Mouse (Mus musculus) right cerebral cortex, postnatal 25 days (tissue): ENCODE measurements around the gene H1fx.
"Not testable (repeated sequence)": the region's sequence is repeated elsewhere in the genome, so short reads cannot be mapped to it uniquely, and the experiment has no call there.

Source experiments
- DNase-seq: peaks from one replicate; pipeline ENCODE4 v3.0.0; 2022

H1fx gene

DNA sequence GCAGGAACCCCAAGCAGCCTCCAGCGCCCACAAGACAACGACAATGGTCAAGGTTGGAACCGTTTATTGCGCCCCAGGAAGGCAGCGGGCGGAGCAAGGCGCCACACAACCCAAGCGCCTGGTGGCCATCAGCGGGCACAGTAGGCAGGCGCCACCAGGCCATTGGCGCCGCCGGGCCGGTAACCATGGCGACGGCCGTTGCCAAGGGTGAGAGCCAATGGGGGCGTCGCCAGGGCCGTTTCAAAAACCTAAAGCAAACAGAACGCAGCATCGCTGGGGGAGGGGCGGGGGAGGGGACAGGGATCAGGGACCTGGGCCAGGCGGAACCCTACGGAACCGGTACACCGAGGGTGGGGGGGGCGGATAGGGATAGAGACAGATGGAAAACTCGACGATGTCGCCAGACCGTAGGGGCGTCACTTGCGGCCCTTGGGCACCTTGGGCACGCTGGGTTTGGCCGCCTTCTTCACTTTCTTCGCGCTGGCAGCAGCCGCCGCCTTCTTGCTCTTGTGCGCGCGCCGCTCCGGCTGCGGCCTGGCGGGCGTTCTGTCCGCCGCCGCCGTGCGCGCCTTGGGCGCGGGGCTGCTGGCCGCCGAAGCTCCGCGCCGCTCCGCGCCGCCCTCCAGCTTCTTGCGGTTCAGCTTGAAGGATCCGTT lies 935 bp downstream of the H1fx start:
- DNase-seq, result peak; percentile 88

DNA sequence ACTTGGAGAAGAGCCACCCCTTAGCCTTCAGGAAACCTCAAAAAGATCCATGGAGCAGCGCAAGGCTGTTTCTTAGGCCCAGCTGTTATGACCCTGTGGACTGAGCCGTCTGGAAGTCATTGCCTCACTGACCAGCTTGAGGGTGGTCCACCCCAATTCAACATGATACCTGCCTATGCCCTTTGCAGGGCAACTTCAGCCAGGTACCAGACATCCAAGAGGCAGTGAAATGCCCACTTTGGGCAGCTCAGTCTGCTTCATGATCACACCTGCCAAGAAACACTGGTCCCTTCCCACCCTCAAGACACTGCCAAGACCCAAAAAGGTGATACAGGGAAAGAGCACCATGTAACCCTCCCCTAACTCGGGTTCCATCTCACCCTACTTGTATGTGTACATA lies 1.7 kb downstream of the H1fx start:
- no peak for DNase-seq

DNA sequence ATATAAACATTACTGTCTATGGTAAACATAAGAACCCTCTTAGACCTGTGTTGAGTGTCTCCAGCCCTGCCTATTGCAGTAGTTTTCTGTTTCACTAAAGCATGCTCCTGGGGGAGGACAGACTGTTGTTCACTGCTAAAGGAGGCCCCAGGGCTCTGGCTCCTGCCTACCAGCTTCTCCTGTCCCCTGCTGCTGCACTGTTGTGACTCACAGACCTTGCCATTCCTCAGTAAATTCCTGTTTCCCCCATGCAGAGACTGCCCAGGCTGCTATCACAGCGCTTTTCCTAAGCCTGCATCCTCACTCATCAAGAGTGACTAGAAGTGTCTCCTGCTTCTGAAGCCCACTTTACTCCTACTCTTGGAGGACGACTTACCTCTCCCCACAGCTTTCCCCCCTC lies 11.4 kb downstream of the H1fx start:
- DNase-seq, result no peak

DNA sequence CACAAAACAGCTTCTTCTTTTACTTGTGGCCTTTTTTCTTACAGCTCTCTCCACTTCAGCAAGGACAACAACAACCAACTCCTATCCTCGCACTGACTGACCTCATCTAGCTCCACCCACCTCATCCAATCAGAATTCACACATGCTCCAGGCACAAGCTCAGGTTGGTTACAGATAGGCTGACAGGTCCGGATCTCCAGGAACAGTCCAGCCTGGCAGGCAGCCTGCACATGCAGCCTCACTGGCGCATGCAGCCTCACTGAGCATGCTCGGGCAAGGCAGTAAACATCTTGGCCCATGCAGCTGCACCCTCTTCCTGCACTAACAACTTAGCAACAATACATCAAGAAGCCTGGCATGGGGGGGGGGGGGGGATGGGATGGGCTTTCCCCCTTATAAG lies 19.0 kb downstream of the H1fx start:
- DNase-seq, result not testable (repeated sequence)

DNA sequence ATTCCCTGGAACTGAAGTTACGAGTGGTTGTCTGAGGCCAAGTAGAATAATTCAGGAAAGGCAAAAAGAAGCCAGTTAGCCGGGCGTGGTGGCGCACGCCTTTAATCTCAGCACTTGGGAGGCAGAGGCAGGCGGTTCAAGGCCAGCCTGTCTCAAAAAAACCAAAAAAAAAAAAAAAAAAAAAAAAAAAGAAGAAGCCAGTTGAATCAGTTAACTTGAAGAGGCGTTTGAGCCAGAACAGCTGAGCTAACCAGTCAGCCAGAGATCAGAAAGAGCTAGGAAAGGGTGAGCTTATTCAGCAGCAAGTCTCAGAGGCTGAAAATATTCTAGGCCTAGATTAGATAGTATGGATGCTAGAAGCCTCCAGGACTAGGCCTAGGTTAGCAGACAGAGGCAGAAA lies 39.3 kb downstream of the H1fx start:
- no peak for DNase-seq

DNA sequence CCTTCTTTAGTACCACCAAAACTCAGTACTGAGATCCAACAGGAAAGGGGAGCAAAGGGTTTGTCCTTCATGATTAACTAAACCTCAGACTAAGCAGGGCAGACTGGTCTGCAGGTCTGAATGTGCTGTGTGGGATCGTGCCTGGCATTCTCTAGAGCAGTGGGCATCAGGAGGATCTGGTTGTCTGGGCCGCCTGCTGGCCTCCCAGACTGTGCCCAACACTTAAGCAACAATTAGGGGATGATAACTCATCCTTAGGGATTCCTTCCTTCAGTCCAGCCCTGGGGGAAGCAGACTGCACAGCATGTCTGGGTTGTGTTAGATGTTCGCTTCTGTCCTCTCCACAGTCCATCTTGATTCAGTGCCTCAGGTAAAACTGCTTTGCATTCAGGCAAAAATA lies 42.5 kb downstream of the H1fx start:
- DNase-seq, result no peak

DNA sequence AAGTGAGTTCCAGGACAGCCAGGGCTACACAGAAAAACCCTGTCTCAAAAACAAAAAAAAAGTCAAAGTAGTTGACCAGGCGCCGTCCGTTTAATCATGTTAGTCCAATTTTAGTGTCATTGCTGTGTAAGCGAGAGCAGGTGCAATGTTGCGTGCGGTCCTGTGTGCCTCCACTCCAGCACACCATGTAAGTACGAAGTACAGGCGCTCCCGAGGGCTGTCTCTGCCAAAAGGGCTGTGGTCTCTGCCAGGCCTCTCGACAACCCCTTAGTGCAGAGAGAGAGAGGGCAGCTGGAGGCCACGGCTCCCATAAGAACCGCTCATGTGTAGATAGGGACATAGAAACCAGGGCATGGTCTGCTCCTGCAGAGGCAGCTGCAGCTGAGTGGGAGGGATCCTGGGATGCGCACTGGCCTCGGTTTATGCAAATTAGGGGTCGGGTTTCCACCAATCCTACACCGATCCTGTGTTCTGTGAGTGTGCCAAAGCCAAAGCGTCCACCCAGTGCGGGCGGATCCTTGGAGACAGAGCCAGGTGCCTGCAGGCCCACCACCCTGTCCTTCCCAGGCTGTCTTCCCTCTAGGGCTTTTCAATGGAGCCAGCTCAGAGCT lies 44.2 kb downstream of the H1fx start:
- DNase-seq, result no peak

DNA sequence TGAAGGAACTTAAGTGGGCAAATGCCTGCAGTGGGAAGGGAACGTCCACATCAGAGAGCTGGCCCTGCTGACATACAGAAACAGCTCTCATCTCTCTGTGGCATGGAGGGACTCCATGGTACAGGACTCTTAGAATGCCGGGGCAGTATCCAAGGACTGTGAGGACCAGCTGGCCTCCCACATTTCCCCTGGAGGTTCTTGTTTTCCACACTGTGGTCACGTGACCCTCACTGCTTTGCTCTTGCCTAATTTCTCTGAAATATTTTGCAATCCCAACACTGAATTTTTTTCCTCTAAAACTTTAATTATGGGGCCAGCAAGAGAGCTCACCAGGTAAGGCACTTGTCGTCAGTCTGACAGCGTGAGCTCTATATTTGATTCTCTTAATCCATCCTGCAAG lies 46.4 kb downstream of the H1fx start:
- no peak for DNase-seq
